Mouse (Mus musculus) liver, postnatal 0 days (tissue): ENCODE data around the gene Cstf3. TPM values are rescaled to one million over a fixed set of nuclear protein-coding genes. Genes with fewer than 3 reads are reported as not detected.

ENCODE experiments used
- ATAC-seq: fragments of 200-750 bp; cut with Nextera tagmentation; 2 replicates; pipeline ENCODE4 v1.8.0; 2017; ENCODE audit warnings: mild to moderate bottlenecking, moderate library complexity
- DNase-seq: peaks from one replicate; pipeline ENCODE4 v3.0.0-alpha.2; 2016
- H3K27ac ChIP-seq: fragments of 300-500 bp; sonication (generic); 2 replicates; pipeline ENCODE4 v1.5.1; 2014; ENCODE audit warnings: antibody characterized with exemption, moderate library complexity, mild to moderate bottlenecking, low read depth
- H3K27me3 ChIP-seq: fragments of 300-500 bp; sonication (generic); 2 replicates; pipeline ENCODE4 v1.6.1; 2014; ENCODE audit warnings: low read length, control low read depth, mixed read lengths; ENCODE audit not compliant: insufficient read depth
- H3K36me3 ChIP-seq: fragments of 300-500 bp; sonication (generic); replicated peaks from 2 replicates; pipeline ENCODE4 v1.6.1; 2014; ENCODE audit warnings: mild to moderate bottlenecking, control low read depth, low read length, moderate library complexity, mixed read lengths; ENCODE audit not compliant: insufficient read depth
- H3K4me1 ChIP-seq: fragments of 300-500 bp; sonication (generic); 2 replicates; pipeline ENCODE4 v1.6.1; 2014; ENCODE audit warnings: antibody characterized with exemption, mild to moderate bottlenecking, control low read depth; ENCODE audit not compliant: insufficient read depth
- H3K4me2 ChIP-seq: fragments of 300-500 bp; sonication (generic); 2 replicates; pipeline ENCODE4 v1.6.1; 2014; ENCODE audit warnings: low read depth, mild to moderate bottlenecking, low read length, moderate library complexity, mixed read lengths
- H3K4me3 ChIP-seq: fragments of 300-500 bp; sonication (generic); 2 replicates; pipeline ENCODE4 v1.5.1; 2014; ENCODE audit warnings: low read depth, low read length
- H3K9ac ChIP-seq: fragments of 300-500 bp; sonication (generic); replicated peaks from 2 replicates; pipeline ENCODE4 v1.6.1; 2014; ENCODE audit warnings: mild to moderate bottlenecking, moderate library complexity
- H3K9me3 ChIP-seq: fragments of 300-500 bp; sonication (generic); 2 replicates; pipeline ENCODE4 v1.6.1; 2016; ENCODE audit warnings: mild to moderate bottlenecking, control low read depth, low read length, mixed read lengths
- CTCF ChIP-seq: sonication (generic); IDR thresholded peaks from 2 replicates; pipeline ENCODE4 v1.5.1; 2016; ENCODE audit warnings: antibody characterized with exemption, low read depth
- EP300 ChIP-seq: IDR thresholded peaks from 2 replicates; pipeline ENCODE4 v1.6.1; 2016; ENCODE audit warnings: antibody characterized with exemption, low read depth, mild to moderate bottlenecking
- WGBS: fragments of 180-500 bp; shearing (Covaris S2); extraction: QIAGEN DNeasy Blood & Tissue Kit; methylation state at CpG from one replicate; pipeline ENCODE4 v1.1.7; 2014; ENCODE audit not compliant: insufficient replicate concordance; 5-methylcytosine and 5-hydroxymethylcytosine counted together
- polyA plus RNA-seq: library from polyadenylated mRNA; unstranded; fragments of >200 nt; fragmentation: Nextera tagmentation; extraction: Ambion mirVana; gene quantifications from 2 replicates; pipeline ENCODE4 v1.2.1, GENCODE M21; 2015

Cstf3 gene
- polyA plus RNA-seq, 1 experiment from 2014 or later, result 23.0 TPM

DNA sequence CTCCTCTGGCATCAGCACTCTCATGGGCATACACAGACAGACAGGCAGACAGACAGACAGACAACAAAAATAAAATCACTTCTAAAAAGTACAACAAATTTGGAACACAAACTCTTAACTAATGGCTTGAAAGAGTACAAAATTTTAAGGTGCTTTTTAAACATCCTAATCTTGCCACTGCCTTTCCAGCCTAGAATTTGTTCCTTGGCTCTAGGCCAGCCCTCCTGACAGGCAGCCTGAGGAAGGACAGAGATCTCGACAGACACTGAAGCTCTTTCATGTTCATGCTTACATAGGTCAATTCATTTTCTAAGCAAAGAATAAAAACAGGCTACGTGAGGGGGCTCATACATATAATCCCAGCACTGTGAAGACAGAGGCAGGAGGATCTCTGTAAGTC lies 102.2 kb downstream of the Cstf3 start:
- WGBS, result 48% methylated on average over 2 of the region's 2 CpGs
- Histone ChIP-seq H3K9ac (no peak overlapping the region), H3K4me1 (peaks cover 8% of the 10 kb centered on the region), H3K36me3 (no peaks in the 10 kb centered on the region), H3K4me2 (no peak overlapping the region), H3K27me3 (no peaks in the 10 kb centered on the region), H3K27ac (no peak overlapping the region), H3K9me3 (no peaks in the 10 kb centered on the region), H3K4me3 (no peak overlapping the region)
- no peak for TF ChIP-seq EP300
- no peak for TF ChIP-seq CTCF
- no peak for DNase-seq
- ATAC-seq, result no peak

DNA sequence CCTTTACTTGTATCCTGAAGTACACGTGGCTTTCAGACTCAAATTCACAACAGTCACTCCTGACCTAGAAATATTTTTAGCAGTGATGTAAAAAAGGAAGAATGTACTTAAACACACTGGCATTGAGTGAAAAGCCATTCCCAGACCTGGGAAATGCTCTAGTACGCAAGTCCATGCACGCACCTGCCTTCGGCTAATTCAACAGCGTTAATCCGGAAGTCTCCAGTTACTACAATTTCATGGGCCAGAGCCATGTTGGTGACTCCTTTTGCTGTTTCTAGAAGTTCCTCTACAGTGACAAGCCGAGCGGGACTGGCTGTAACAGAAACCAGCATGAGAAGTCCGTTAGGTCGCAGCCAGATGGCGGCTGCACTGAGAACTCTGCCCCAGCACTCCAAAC lies 109.3 kb downstream of the Cstf3 start:
- Histone ChIP-seq H3K4me3 (no peak overlapping the region), H3K4me2 (no peak overlapping the region), H3K4me1 (peaks cover 2% of the 10 kb centered on the region; the same call in 1 of the 2 replicates), H3K9ac (no peak overlapping the region), H3K27ac (no peak overlapping the region), H3K27me3 (no peaks in the 10 kb centered on the region), H3K36me3 (no peaks in the 10 kb centered on the region), H3K9me3 (no peaks in the 10 kb centered on the region)
- WGBS, result 81% methylated on average over 11 of the region's 11 CpGs
- DNase-seq, result no peak
- ATAC-seq, result no peak
- TF ChIP-seq CTCF (no peak), EP300 (no peak)

DNA sequence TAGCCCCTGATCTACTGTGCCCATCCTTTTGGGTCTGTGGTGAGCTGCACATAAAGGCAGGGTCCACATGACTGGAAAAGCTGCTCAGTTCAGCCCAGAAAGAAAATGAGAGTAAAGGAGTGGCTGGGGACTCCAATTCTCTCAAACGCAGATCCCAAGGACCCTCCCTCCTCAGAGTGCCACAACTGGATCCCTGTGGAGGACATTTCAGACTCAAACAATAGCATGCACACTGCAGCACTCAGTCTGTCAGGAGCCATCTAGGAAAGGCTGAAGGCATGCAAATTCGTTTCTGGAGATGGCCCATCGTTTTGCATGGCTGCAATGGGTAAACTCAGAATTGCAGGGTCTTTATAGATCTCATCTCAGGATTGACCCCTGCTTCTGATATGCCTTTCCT lies 112.8 kb downstream of the Cstf3 start:
- Histone ChIP-seq H3K4me2 (no peak overlapping the region), H3K4me3 (no peak overlapping the region), H3K27me3 (no peaks in the 10 kb centered on the region), H3K4me1 (peaks cover 2% of the 10 kb centered on the region; the same call in 1 of the 2 replicates), H3K9me3 (no peaks in the 10 kb centered on the region), H3K27ac (no peak overlapping the region), H3K9ac (no peak overlapping the region), H3K36me3 (no peaks in the 10 kb centered on the region)
- DNase-seq, result no peak
- TF ChIP-seq EP300 (no peak), CTCF (no peak)
- no peak for ATAC-seq
- WGBS, result 76% methylated on average over 3 of the region's 3 CpGs

GRCm38 (mm10) chr2:104704355-104704754 lies 114.0 kb downstream of the Cstf3 start:
- 73% methylated on average over 3 of the region's 3 CpGs for WGBS
- TF ChIP-seq CTCF (no peak), EP300 (no peak)
- Histone ChIP-seq H3K9me3 (no peaks in the 10 kb centered on the region), H3K4me3 (no peak overlapping the region), H3K4me1 (peaks cover 2% of the 10 kb centered on the region; the same call in 1 of the 2 replicates), H3K36me3 (no peaks in the 10 kb centered on the region), H3K27ac (no peak overlapping the region), H3K9ac (no peak overlapping the region), H3K27me3 (no peaks in the 10 kb centered on the region), H3K4me2 (no peak overlapping the region)
- ATAC-seq, result no peak
- DNase-seq, result no peak

DNA sequence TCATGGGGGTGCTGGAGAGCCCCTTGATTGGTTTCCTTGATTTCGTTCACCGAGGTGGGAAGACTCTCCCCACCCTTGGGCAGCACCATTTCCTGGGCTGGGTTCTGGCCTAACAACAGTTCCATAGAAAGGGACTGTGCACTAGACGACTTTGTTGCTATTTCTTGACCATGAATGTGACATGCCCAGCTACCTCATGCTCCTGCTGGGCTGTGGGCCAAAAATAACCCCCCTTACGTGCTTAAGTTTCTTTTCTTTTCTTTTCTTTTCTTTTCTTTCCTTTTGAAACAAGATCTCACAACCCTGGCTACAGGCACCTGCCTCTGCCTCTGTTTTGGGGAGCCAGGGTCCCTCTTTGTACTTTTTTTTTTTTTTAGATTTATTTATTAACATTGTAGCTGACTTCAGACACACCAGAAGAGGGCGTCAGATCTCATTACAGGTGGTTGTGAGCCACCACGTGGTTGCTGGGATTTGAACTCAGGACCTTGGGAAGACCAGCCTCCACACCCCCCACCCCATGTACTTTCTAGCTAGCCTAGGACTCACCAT lies 119.5 kb downstream of the Cstf3 start:
- H3K4me1 ChIP-seq, result peaks cover 3% of the 10 kb centered on the region; the same call in 1 of the 2 replicates
- H3K4me3 ChIP-seq, result no peak overlapping the region
- no peak overlapping the region for H3K27ac ChIP-seq
- H3K27me3 ChIP-seq, result no peaks in the 10 kb centered on the region
- H3K4me2 ChIP-seq, result no peak overlapping the region
- H3K9me3 ChIP-seq, result no peaks in the 10 kb centered on the region
- no peaks in the 10 kb centered on the region for H3K36me3 ChIP-seq
- no peak for TF ChIP-seq CTCF
- TF ChIP-seq EP300, result no peak
- no peak overlapping the region for H3K9ac ChIP-seq
- WGBS, result 51% methylated on average over 6 of the region's 6 CpGs
- DNase-seq (no peak), ATAC-seq (no peak)

DNA sequence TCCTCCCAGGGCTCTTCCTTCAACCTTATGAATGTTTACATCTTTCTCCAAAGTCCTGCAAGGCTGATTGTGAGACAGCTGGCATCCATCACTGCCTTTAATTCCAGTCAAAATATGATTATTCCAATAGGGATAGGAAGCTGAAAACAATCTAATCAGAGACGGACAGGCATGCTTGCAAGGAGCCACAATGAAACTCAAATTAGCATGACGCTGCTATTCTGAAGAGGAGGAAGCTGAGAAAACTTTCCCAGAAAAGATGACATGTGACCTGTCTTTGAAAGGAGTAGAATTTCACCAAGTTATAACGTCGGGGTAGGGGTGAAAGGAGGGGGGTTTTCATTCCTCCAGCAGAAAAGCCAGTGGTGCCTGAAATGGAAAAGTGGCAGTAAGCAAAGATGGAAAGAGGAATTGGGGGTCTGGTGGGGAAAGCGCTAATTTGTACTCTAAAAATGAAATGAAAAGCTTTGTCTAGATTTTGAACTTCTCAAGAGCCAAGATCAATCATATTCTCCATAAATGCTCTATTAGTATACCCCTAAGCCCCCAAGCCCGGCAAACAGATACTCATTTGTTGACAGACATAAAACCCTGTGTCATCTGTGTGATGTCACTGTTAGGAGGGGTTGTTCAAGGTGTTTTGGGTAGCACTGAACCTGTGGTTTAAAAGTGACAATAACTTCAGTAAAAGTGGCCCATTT lies 120.5 kb downstream of the Cstf3 start:
- Histone ChIP-seq H3K4me1 (peaks cover 3% of the 10 kb centered on the region; the same call in 1 of the 2 replicates), H3K9ac (no peak overlapping the region), H3K9me3 (no peaks in the 10 kb centered on the region), H3K36me3 (no peaks in the 10 kb centered on the region), H3K27ac (0 out of 2 replicates have a peak overlapping the region, but pooled peaks have one; percentile 22), H3K4me3 (peak overlapping the region; percentile 69; the same call in 1 of the 2 replicates), H3K4me2 (peak overlapping the region; percentile 64), H3K27me3 (no peaks in the 10 kb centered on the region)
- TF ChIP-seq EP300 (no peak), CTCF (no peak)
- DNase-seq (no peak), ATAC-seq (no peak)
- WGBS, result 23% methylated on average over 6 of the region's 6 CpGs
